Mouse (Mus musculus) kidney, postnatal 10 days (tissue): ENCODE measurements at regions not wholly inside any gene's neighbourhood (a gene's known extent, or its start where the extent isn't known, plus 50 kb on each side); places are given as distances from the start of the nearest gene placed in this dataset.
A peak's percentile ranks its signal among the peaks of the same experiment; 100 is the strongest.

Experiments
- DNase-seq: peaks from one replicate; pipeline ENCODE4 v3.0.0; 2021; ENCODE audit warnings: mixed read lengths

DNA sequence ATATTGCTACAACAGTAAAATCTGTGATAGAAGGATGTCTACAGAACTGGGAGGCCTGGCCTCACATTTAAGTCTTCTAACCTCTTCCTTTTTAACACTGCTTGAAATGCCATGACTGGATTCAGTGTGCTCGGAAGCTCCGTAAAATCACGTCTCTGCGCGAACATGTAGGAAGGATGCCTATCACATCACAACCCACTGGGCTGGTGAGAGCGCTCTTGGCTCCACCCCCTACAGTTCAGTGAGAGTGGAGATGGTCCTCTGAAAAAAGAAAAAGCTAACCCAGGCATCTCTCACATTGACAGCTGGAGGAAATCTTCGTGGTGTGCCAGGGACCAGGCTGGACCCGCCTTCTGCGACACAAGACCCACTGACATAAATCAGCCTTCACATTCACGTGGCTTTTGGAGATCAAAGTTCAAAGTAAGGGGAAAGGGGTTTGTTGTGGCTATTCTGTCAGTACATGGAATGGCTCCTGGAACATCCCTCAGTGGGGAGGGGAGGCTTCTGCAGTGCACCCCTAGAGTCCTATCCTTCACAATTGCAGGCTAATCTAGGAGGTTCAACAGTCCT lies 230.8 kb upstream of the Jmjd1c start:
- peak; percentile 20 for DNase-seq

DNA sequence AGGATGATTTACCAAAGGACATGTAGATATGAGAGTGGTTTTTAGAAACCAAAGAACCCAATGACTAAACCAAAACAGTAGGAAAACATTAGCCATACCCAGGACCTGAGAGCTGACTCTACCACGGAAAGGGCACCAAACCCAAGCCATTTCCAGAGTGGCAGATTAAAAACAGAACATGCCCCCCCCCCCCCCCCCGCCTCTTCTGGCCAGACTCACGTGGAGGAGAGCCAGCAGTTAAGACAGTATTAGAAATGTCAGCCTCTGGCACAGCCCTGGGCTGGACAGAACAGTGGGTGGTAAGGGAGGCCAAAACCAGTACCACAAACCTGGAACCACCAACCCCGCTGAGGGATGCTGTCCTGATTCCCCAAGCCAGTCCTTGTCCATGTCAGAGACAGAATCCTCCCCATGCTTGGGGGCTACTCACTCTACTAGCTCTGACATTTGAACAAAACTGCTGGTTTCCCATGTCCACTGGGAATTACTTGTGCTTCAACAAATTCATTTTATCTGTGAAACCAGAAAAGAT lies 224.7 kb upstream of the Jmjd1c start:
- no peak for DNase-seq

DNA sequence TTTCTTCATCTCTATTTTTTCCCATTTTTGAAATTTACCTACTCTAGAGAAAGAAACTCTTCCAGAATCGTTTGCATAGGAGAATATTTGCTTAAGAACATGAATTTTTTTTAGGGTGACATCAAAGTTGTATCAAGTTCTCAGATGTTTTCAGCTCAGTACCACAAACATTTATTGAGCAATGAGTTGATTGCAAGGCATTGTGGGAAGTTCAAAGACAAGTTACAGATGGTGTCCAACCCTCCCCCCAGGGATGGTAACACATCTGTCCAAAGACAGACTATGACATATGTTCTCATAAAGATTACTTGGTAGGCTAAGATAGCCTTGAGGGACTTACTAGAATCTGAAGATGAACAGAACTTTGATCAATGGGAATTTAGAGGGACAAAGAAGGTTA lies 224.3 kb upstream of the Jmjd1c start:
- DNase-seq = no peak

DNA sequence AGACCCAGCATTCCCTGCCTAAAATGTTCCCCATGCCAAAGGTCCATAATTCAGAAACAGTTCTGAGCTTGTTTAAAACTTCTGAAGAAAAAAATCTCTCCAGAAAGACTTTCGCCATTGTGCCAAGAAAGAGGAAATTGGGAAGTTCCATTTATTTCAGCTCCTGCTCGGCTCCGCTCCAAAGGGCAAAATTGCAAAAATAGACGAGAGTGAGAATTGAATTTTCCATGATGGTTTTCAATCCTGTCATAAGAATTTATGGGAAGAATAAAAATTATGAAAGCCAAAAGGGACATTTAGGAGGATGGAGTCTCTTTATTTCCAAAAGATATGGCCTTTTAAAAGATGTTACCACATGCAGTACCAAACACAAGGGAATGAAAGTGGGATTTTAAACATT lies 222.5 kb upstream of the Jmjd1c start:
- peak; percentile 15 for DNase-seq

DNA sequence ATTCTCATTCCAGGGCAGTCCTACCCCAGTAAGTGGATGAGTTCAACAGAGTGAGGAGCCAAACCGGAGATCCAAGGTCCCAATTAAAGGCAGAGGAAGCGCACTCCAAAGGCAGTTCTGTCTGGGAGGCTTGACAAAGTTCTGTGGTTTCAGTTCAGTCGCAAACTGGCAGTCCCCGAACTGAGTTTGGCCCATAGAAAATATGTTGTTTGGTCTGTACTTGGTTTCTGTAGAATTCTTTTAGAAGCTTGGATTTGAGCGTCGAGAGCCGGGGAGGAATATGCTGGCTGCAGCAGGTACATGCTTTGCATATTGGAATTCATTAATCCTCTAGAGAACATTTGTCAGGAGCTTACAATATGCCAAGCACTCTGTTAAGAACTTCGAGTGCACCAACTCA lies 216.9 kb upstream of the Jmjd1c start:
- peak; percentile 10 for DNase-seq

DNA sequence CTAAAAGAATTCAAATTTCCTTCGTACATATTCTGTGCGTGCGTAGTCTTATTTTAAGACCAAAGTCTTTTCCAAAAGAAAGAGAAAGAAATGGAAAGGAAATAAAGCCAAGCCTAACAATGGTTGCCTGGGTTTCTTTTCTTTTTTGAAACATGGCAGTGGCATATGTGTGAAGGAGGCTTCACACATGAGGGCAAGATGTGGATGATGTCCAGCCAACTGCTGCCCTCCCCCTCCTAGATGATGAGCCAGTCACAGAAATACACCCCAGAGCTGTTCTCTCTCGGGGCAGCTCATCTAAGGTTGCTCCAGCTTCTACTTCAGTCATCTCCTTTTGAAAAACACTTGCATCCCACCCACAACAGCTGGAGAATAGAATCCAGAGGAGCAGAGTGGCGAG lies 213.1 kb upstream of the Jmjd1c start:
- no peak for DNase-seq

DNA sequence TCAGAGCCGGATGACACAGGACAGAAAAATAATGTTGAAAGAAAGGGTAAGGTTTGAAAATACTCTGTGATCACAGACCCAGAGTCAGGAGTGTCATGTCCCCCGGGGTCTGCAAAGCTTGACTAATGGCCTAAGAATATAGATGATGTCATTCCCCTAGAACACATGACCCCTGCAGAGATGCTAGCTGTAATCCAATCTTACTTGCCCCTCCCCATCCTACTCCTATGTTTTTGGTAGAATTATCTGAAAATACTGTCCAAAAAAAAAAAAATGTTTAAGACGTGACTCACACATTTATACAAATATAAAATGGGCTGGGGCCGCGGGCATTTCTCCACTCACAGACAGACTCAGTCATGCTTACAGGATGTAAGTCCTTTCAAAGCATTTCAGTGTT lies 210.3 kb upstream of the Jmjd1c start:
- no peak for DNase-seq

DNA sequence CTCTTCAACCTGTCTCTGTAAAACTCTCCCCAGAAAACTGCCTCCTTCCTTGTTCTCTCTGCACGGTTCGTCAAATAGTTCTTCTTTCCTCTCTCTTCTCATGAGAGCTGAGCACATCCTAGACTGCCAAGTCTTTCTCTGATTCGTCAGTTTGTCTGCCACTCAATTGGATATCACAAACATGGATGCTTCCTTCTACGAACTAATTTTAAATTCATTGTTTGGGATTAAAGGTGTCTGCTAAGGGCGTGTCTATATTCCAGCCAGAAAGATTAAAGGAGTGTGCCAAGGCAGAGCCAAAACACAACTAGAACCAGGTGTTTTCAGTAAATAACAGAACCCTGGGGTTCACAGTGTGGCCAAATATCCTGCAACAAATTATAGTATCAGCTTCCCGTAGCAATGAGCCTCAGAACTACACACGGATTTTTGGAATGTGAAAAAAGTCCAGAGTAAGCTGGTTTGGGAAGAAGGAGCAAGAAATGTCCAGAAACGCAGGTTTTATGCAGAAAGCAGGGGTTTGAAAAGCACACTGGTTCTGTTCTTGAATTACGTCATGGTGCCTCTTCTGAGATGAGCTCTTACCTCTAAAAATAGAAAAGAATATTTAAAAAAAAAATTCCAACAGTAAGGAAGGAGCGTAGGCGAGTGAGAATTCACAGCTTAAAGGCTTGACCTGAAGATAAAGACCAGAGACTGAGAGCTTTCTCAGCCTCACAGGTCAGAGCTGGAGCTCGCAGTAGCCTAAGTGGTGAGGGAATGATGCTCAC lies 206.0 kb upstream of the Jmjd1c start:
- DNase-seq = no peak

DNA sequence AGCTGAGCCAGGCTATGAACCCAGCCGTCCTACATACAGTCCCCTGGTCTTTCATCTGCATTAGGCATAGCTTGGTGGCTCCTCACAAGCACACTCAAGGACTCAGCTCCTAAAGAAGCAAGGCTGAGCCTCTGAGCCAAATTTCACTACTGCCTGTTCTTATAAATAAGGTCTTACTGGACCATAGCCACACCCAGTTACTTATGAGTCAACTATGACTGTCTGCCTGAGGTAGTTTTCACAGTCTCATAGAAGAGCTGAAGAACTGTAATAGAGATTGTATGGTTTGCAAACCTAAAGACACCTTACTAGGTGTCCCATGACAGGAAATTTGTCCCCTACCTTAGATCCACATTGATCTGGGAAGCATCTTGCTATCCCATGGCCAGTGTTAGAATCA lies 204.1 kb upstream of the Jmjd1c start:
- no peak for DNase-seq

DNA sequence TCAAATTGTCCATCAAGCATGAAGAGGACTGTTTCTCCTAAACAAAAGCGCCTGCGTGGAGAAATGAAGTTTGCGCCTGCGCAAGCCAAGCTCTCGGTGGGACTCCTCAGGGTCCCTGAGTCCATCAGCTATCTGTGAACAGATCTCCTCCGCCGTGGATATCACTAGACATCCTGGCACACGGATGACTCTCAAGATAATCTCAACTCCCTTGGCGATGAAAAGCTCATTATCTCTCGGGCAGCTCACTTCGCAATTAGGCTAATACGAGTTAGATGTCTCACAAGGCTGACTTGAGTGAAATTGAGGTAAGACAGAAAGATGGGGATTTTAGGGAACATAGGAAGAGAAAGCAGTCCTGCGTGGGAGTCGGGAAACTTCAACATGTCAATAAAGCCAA lies 202.1 kb upstream of the Jmjd1c start:
- DNase-seq = no peak

DNA sequence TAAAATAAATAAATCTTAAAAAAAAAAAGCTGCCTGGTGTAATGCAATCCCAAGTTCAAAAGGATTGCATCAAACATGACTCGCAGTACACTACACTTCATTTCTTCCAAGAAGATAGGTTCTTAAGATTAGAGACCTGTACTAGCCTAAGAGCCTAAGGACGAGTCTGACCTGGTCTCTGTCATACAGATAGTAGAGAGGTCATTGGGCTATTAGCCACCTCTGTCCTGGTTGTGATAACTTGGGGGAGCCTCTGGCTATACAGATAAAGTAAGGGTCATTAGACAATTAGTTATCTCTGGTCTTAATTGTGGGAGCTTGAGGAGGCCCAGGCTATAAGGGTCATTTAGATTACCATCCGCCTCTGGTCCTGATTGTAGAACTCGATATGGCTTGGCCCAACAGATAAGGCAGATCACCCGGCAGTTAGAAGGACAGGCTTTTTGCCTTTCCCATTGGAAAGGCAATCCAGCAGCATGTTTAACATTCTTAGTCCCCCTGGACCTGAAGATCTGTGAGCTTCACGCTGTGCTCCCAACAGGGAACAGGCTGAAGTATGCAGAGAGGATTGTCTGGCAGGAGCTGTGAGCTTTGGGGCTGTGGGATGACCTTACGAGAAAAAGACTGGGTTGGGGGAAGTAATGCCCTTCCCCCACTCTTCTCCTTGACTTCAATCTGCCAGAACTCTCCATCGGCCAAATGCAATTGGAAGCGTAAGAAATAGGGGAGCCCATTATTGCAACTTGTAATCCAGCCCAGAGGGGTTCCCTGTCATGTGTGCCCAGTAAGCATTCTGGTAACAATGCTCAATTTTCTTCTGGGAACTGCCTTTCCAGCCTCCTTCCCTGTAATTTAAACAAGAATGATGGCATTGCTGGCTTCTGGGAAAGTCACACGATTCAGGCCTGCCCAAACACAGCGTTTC lies 199.0 kb upstream of the Jmjd1c start:
- no peak for DNase-seq

DNA sequence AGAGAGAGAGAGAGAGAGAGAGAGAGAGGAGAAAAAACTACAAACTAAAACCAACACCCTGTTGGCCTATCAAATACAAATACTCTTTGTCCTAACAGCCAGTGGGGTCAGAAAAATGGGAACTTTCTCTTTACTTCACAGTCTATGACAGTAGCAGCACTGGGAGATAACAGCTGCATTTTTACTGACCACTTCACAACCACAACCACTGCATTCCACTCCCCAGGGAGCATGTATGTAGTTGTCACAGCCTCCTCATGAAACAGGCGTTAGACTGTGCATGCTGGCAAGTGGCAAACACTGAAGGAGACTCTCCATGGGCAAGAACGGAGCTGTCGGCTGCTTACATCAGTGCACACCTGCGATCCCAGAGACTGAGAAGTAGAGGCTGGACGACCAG lies 196.2 kb upstream of the Jmjd1c start:
- no peak for DNase-seq

DNA sequence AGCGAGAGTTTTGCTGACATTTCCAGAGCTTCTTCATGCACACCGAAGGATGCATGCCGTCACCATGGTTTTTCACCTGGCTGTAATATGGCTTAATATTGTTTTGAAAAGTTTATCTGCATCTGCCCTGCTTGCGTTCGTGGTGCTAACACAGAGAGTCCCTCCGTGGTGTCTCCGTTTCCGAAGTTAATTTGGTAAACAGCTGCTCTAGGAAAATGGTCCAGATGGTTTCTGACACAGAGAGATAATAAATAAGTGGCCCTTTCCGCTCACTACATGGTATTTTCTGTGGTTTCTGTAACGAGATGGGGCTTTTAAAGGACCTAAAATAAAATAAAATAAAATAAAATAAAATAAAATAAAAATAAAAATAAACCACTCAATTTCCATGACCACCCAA lies 195.1 kb upstream of the Jmjd1c start:
- DNase-seq = no peak

DNA sequence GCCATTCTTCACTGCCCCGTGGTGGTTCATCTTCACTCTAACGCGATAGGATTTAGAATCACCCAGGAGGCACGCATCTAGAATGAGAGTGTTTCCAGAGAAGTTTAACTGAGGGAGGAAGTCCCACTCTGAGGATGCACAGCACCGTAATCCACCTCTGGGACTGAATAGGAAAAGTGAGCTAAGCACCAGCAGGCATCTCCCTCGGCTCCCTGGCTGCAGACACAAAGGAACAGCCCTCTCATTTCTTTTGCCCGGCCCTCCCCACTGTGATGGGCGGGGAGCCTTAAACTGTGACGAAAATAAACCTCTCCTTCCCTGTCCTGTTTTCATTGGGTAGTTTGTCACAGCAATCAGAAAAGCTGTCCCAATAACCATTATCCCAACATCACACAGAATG lies 194.1 kb upstream of the Jmjd1c start:
- no peak for DNase-seq

DNA sequence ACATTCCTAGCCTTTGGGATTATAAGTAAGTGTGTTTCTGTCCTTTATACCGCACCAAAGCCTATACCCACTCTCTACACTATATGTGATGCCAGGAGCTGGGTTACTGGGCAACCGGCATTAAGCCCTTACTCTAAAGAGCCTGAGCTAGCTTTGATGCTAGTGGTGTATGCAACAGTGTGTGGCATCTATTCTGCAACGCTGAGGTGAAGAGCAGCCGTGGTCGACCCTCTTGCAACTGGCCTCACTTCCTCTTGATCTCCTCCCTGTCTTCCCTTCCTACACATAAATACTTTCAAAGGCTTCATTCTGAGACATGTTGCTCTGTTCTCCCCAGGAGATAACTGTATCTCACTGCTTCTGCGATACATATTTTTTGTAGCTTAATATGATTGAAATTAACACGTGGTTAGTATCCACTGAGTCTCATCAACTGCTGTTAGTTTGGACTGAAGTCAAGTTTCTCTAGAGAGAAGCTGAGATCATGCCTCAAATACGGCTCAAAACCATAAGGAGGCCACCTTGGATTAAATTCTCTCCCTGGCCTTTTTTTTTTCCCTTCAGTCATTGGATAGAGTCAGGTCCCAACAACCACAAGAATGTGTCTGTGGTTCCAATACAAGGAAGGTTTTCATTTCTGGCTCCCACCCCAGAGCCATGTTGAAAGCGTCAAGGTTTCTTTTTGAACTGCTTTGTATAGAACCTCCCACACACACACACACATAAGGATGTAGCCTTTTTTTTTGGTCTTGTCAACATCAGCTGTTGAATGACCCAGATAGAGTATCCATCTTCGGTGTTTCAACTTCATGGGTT lies 191.2 kb upstream of the Jmjd1c start:
- DNase-seq = no peak

DNA sequence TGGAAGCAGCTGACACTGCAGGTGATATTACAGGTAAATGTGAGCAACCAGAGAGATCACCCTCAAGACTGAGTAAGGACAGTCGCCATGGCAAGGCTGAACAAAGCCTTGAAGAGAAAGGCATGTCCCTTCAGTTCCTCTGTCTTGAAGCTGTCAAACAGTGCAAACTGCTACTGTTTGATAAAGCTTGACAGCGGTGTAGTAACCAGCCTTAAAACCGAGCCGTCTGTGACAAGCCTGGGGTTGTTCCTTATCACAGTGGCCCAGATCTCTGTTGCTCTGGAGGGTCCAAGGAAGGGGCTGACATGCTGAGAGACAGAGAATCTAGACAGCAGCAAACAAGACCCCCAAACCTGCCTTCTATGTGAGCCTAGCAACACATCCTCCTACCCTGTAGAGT lies 188.1 kb upstream of the Jmjd1c start:
- no peak for DNase-seq

DNA sequence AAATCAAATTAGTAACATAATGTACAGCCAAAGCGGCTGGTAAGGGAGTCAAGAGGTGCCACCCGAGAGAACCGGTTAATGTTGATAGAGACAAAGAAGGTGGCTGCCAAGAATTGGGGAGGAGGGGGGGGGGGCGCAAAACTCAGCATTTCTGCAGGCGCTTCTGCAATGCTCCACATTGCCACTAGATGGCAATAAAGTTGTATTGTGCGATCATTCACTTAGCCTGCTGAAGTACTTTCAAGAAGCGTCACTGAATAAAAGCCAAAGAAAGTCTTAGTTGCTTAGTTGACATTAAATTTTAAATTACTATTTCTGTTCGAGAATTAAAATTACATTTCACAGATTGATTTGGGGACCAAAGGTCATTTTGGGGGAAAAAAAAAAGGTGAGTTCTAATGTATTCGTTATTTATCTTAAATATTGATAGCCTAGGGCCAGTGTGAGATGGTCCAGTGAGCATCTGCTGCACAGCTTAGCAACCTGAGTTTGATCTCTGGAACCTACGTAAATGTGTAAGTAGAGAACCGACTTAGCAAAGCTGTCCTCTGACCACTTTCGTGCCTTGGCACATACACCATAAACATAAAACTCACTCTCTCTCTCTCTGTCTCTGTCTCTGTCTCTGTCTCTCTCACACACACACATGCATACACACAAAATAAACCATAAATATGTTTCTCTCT lies 186.6 kb upstream of the Jmjd1c start:
- peak; percentile 83 for DNase-seq

DNA sequence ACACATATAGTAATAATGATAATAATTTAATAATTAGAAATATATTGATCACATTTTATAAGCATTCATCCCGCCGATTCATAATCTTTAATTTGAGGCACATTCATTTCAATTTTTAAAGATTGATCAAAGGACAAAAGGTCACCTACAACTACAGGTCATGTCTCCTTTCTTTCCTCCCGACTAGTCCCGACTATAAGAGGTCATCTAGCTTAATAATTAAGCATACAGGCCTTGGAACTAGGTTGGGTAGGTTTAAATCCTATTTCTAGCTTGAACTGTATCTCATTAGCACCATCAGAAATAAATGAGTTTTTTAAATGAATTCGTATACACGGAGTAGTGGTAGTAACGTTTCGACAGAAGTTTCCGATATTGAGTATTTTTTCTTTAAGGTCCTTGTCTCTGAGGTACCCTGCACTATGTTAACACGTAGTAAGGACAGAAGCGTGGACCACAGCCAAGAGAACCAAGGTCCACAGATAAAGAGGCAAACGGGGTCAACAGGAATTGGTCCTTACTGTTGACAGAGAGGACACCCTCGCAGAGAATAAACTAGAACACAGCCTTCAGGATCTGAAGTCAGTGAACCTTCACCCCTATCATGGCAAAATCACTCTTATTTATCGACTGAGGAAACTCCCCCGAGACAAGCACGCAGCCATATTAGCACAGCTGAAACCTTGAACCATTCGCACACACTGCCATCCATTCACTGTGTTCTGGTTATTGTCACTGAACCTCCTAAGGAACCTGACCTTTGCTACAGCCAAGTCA lies 185.8 kb upstream of the Jmjd1c start:
- DNase-seq = peak; percentile 51

DNA sequence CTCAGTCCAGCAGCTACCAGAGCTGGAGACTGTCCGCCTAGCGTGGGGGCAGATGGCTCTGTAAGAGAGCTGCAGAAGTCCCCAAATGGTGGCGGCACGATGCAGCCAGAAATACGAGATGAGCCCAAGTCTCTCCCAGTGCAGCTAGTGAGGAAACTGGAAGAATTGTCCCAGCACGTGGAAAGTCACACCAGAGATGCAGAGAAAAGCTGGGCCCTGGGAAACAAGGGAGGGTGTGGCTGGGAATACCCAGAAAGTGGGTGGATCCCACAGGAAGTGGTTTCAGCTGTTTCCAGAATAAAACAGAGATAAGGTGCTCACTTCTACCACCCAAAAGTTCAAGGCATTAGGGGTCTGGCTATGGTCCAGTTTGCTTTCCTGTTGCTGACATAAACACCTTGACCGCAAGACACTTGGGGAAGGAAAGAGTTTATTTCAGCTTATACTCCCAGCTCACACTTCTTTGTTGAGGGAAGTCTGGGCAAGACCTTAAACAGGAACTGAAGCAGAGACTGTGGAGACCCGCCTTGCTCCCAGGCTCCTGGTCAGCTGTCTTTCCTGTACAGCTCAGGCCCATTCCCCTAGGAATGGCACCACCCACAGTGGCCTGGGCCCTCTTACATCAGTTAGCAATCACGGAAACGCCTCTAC lies 184.5 kb upstream of the Jmjd1c start:
- DNase-seq = peak; percentile 75

DNA sequence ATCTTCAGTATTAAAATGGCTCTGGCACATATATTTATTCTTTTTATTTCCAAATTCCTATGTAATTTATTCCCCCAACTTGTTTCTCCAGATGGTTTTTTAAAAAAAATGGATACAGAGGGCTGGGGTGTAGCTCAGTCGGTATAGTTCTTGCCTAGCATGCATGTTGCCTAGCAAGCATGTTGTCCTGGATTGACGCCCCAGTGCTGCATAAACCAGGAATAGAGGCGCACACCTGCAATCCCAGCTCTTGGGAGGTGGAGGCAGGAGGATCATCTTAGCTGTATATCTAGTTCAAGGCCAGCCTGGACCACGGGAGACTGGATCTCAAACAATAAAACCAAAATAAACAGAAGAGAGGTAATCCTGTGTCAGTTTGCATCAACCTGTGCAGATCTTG lies 183.5 kb upstream of the Jmjd1c start:
- no peak for DNase-seq

DNA sequence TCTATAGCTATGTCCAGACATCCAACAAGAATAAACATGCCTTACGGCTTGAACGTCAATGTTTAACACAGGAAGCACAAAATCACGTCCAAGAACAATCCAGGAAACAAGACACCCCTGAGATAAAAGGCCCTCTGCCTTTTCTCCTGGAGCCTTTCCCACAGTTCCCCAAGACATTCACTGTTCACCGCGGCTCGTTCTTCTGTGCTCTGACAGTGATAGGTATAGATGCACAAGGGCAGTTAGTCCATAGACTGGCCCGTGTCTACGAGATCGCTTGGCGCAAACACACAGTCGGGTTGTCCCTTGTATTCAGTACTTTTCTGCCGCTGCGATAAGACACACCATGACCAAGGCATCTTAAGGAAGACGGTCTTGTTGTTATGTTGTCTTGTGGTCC lies 182.7 kb upstream of the Jmjd1c start:
- DNase-seq = no peak
